Mouse (Mus musculus) ES-E14 (cell line): ENCODE results near the gene Tpm3.

Experiments
- HCFC1 ChIP-seq: IDR thresholded peaks from 2 replicates; pipeline ENCODE4 v1.6.1; 2012; ENCODE audit warnings: low read length, inconsistent platforms, borderline replicate concordance; ENCODE audit not compliant: insufficient read depth
- MAFK ChIP-seq: IDR thresholded peaks from 2 replicates; pipeline ENCODE4 v1.6.1; 2014; ENCODE audit warnings: mild to moderate bottlenecking, low read depth, low read length, inconsistent platforms; ENCODE audit not compliant: insufficient read depth

DNA sequence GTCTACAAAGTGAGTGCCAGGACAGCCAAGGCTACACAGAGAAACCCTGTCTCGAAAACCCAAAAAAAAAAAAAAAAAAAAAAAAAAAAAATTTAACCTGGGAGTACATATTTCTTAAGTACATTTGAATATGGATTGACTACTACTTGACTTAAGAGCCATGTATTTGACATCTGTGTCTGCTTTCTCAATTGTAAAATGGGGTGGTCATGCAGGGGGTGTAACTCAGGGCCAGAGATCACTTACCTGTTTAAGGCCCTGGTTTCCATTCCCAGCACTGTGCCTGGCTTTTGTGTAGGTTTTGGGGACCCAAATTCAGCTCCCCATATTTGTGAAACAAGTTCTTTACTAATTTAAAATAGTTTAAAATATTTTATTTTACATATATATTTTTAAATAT, 65.2 kb downstream of the Tpm3 start:
- no peak for TF ChIP-seq MAFK
- no peak for TF ChIP-seq HCFC1
